Mouse (Mus musculus) B cell, adult 62 days (primary cell): ENCODE data around the gene Ptpn20. TPM values are rescaled to one million over a fixed set of nuclear protein-coding genes. Genes with fewer than 3 reads are reported as not detected.

Experiments
- total RNA-seq: library from RNA; stranded (reverse); gene quantifications from 4 replicates; pipeline ENCODE4 v1.2.4, GENCODE M21; 2023

Ptpn20 gene
- total RNA-seq: not detected in 4 replicates

DNA sequence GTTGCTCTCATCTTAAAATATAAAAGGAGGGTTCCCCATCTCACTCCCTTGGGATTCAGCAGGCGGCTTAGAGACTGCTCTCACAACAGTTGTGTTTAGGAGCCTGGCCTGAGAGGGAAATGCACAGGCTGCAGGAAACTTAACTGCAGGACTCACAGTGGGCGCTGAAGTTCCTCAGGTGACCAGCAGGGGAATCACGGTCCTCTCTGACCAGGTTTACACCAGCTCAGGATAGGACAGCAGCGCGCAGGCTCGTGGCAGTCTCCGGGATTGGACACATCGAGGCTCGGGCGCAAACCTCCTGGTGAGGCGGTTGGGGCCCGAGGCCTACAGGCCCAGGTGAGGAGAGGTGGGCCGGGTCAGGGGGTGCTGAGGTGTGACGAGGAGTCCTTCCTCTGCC is at the start of gene Ptpn20:
Gene Ptpn20 (plus strand): TSS at position 257 of the 400 bp plus-strand sequence.

Other genes starting within 250 kb of the Ptpn20 start
- gene Mapk8, start 142.0 kb upstream of the Ptpn20 start, total RNA-seq: 35.0 to 40.3 TPM (median 36.8 TPM) in 4 replicates
- not detected in 4 replicates for gene Frmpd2, start 117.5 kb upstream of the Ptpn20 start, total RNA-seq